Comparison of ENCODE assay signal across 27 mouse cellular contexts in the genomic region with DNA sequence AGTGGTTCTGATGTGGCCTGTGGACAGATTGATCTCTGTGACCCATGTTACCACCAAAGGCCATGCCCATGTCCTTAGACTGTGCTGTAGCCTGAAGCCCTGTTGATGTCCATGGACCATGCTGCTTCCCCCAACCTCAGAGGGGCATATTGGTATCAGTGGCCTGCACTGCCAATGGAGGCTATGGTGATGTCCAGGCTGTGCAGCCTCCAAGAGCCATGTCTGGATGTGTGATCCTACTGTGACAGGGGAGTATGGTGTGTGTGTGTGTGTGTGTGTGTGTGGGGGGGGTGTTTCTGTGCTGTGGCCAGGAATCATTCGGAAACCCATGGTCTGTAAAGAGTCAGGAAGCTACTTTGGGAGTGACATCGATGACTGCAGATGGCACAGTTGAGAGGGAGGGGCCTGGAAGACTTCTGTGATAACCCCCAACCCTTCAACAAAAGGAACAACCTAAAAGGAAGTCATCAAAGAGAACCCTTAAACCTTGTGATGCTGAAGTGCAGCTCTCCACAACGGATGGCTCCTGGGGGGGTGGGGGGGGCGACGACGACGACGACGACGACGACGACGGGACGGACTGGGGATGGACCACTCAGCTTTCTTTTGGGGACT. TPM values are rescaled to one million over a fixed set of nuclear protein-coding genes. Genes with fewer than 3 reads are reported as not detected.
DNase-seq lines count a peak whose midpoint lies in the region; ATAC-seq lines count a peak whose summit lies in the region.
"Had no signal": no experiment of that assay in that cellular context is flagged by ENCODE, and none has a peak within 500 bp of the region (broad histone marks: within the 10 kb centered on the region; RNA-seq: fewer than 3 reads in every experiment).

No protein-coding gene starts in this region.

- no peaks in the 10 kb centered on the region for H3K4me1 ChIP-seq in liver, embryonic 12.5 days
- H3K4me1 ChIP-seq: embryonic facial prominence, embryonic 13.5 days; forebrain, embryonic 12.5 days; kidney, embryonic 15.5 days; limb, embryonic 13.5 days; lung, embryonic 15.5 days; midbrain, embryonic 13.5 days had no signal

- H3K27ac ChIP-seq in liver, embryonic 12.5 days: no peak overlapping the region
- H3K27ac ChIP-seq: embryonic facial prominence, embryonic 13.5 days; forebrain, embryonic 12.5 days; kidney, embryonic 15.5 days; limb, embryonic 13.5 days; liver, embryonic 14.5 days; lung, embryonic 15.5 days; midbrain, embryonic 13.5 days had no signal

- no peaks in the 10 kb centered on the region for H3K36me3 ChIP-seq in liver, embryonic 12.5 days
- H3K36me3 ChIP-seq: embryonic facial prominence, embryonic 13.5 days; forebrain, embryonic 12.5 days; kidney, embryonic 15.5 days; limb, embryonic 13.5 days; lung, embryonic 15.5 days; midbrain, embryonic 13.5 days had no signal

- 68% methylated on average over 14 of the region's 14 CpGs for whole genome bisulfite sequencing in liver, embryonic 12.5 days (ENCODE audit: insufficient replicate concordance)

- no peaks in the 10 kb centered on the region for H3K27me3 ChIP-seq in liver, embryonic 12.5 days (replicated peaks)
- H3K27me3 ChIP-seq: CH12.LX; embryonic facial prominence, embryonic 13.5 days; forebrain, embryonic 12.5 days; kidney, embryonic 15.5 days; limb, embryonic 13.5 days; lung, embryonic 15.5 days; midbrain, embryonic 13.5 days had no signal

- no peaks in the 10 kb centered on the region for H3K9me3 ChIP-seq in liver, embryonic 12.5 days (replicated peaks)
- H3K9me3 ChIP-seq: embryonic facial prominence, embryonic 13.5 days; forebrain, embryonic 12.5 days; kidney, embryonic 15.5 days; limb, embryonic 13.5 days; lung, embryonic 15.5 days; midbrain, embryonic 13.5 days had no signal

- H3K9ac ChIP-seq in liver, embryonic 12.5 days: no peak overlapping the region
- H3K9ac ChIP-seq: embryonic facial prominence, embryonic 13.5 days; forebrain, embryonic 12.5 days; kidney, embryonic 15.5 days; limb, embryonic 13.5 days; liver, embryonic 14.5 days; lung, embryonic 15.5 days; midbrain, embryonic 13.5 days had no signal

- ATAC-seq in liver, embryonic 12.5 days: peak; percentile 14; the same call in 1 of the 2 replicates
- no peak for ATAC-seq in erythroid progenitor cell, adult 5-6 weeks (replicated peaks; ENCODE audit: low FRiP score, poor library complexity, severe bottlenecking)
- ATAC-seq: hindbrain, embryonic 16.5 days; midbrain, embryonic 13.5 days had no signal

- DNase-seq in heart, adult 11 months: peak; percentile 59
- no peak for DNase-seq in heart, postnatal 4 days
- no peak for DNase-seq in liver
- DNase-seq in thymus, postnatal 14 days: peak; percentile 30
- DNase-seq in thymus, postnatal 25 days: no peak
- DNase-seq in frontal cortex, postnatal 14 days (ENCODE audit: low spot score in 2 of 2): no peak
- DNase-seq: adrenal gland, adult 8-10 months; cerebellum, adult 8-10 months; cerebellum, postnatal 25 days; gastrocnemius, postnatal 14 days; heart, postnatal 10 days; kidney, adult 18-20 months; kidney, postnatal 4 days; lung, postnatal 36 days had no signal

- H3K4me3 ChIP-seq in liver, embryonic 12.5 days: no peak overlapping the region
- H3K4me3 ChIP-seq: embryonic facial prominence, embryonic 13.5 days; erythroblast, embryonic 14.5 days; forebrain, embryonic 12.5 days; kidney, embryonic 15.5 days; limb, embryonic 13.5 days; lung, embryonic 15.5 days; midbrain, embryonic 13.5 days had no signal

- H3K4me2 ChIP-seq in liver, embryonic 12.5 days: no peak overlapping the region
- H3K4me2 ChIP-seq: embryonic facial prominence, embryonic 13.5 days; forebrain, embryonic 12.5 days; heart, embryonic 11.5 days; kidney, embryonic 15.5 days; limb, embryonic 13.5 days; lung, embryonic 15.5 days; midbrain, embryonic 13.5 days had no signal

RNA-seq across cellular contexts. Expression of gene Psma1, which starts 8.5 kb away (rescaled TPM):
- 100 to 1,000 TPM; 147 to 148 TPM for total RNA-seq in heart, postnatal 4 days (2021)
- 336 and 348 TPM in 2 replicates for polyA plus RNA-seq in liver, embryonic 12.5 days (2016; fragmentation: Nextera tagmentation; extraction: Ambion mirVana)
- 183 and 212 TPM in 2 replicates for total RNA-seq in erythroid progenitor cell, adult 5-6 weeks (2015; ENCODE audit: low replicate concordance)
- 102 and 114 TPM in 2 replicates for total RNA-seq in erythroid progenitor cell, adult 5-6 weeks (2017; ENCODE audit: low replicate concordance)

RNA-seq across cellular contexts. Expression of gene Copb1, which starts 29.9 kb away (rescaled TPM):
- total RNA-seq in heart, postnatal 4 days (2021): 10 to 100 TPM; 73.4 to 73.9 TPM
- 63.4 and 64.4 TPM in 2 replicates for polyA plus RNA-seq in liver, embryonic 12.5 days (2016; fragmentation: Nextera tagmentation; extraction: Ambion mirVana)
- 25.9 and 44.9 TPM in 2 replicates for total RNA-seq in erythroid progenitor cell, adult 5-6 weeks (2015; ENCODE audit: low replicate concordance)
- 6.4 and 34.9 TPM in 2 replicates for total RNA-seq in erythroid progenitor cell, adult 5-6 weeks (2017; ENCODE audit: low replicate concordance)

Comparison
In these comparisons a context has a peak if more than half of its experiments do, and no peak if none do; other contexts are left out.
1. DNase-seq: peak in heart, adult 11 months (single experiment) and thymus, postnatal 14 days (single experiment); none in heart, postnatal 4 days (single experiment), liver (single experiment), thymus, postnatal 25 days (single experiment) and frontal cortex, postnatal 14 days (0 of 2).